Mouse (Mus musculus): ENCODE measurements around the gene Usp16.
A peak's percentile ranks its signal among the peaks of the same experiment; 100 is the strongest.

The Usp16 gene

DNA sequence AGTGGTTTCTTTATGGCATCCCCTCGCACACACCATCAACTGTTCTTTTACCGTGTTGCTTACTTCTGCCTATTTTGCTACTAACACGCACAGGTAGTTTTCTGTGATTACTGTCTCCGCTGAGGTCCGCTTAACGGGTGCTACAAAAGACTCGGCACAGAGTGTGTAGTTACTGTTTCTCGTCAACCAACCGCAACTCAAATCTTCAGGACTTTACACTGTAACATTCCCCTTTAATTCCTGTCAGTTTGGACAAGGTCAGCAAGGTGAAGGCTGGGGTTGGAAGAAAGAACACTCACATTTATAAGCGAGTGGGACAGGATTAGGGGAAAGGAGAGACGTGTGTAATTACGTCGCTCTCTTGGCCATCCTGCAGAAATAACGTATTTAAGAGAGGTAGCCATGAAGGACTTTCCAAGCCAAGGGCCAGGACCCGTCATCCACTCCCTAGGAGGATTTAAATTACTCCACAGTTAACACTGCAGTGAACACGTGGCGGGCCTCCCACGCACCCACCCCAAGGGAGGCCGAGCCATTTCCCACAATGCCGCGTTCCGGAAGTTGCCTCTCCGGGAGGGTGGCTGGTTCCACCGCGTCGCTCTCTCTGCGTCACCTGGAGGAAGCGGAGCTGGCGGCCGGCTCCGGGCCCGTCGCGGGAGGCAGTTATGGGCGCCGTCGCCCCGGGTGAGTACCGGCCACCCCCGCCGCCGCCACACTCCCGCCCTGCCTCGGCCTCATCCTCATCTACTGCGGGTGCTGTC, at the start of gene Usp16:
Gene Usp16, plus strand, starts transcription at position 285 of the 761 bp plus-strand sequence.
- peak; percentile 70 for DNase-seq (ENCODE audit: extremely low read depth, low read depth)

GRCm38 (mm10) chr16:87405001-87405400, 49.5 kb upstream of the Usp16 start:
- DNase-seq (ENCODE audit: extremely low read depth, low read depth): peak; percentile 47

DNA sequence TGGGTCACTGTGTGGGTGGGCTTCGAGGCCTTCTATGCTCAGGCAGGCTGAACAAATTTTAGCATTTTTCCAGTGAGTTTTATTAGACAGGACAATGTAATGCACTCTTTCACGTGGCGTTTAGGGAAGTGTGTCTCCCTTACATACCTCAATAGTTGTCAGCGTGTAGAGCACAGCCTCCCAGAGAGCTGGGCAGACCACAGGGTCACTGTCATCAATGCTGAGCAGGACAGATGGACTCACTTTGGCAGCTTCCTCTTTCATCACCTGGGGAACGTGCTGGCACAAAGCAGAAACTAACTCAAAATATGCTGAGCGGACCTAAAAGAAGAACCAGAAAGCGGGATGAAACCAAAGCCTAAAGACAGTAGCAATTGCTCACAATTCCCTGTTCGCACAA, 33.8 kb upstream of the Usp16 start:
- DNase-seq (ENCODE audit: extremely low read depth, low read depth): no peak

DNA sequence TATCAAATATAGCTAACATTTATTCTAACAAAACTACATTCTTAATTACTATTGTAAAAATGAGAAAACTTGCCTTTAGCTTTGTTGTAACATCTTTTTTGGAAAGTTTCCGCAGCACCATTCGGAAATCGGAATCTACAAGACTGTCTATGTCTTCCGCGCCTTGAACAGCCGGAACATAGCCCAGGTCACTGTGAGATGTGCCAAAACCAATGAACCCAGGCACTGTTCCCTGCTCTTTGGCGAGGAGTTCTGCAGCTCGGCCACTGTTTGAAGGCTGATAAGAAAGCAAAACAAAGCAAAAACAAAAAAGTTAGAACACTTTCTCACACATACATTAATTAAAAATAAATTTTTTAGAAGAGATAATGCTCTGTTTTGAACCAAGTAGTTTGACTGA, 27.0 kb upstream of the Usp16 start:
- DNase-seq (ENCODE audit: extremely low read depth, low read depth): no peak

DNA sequence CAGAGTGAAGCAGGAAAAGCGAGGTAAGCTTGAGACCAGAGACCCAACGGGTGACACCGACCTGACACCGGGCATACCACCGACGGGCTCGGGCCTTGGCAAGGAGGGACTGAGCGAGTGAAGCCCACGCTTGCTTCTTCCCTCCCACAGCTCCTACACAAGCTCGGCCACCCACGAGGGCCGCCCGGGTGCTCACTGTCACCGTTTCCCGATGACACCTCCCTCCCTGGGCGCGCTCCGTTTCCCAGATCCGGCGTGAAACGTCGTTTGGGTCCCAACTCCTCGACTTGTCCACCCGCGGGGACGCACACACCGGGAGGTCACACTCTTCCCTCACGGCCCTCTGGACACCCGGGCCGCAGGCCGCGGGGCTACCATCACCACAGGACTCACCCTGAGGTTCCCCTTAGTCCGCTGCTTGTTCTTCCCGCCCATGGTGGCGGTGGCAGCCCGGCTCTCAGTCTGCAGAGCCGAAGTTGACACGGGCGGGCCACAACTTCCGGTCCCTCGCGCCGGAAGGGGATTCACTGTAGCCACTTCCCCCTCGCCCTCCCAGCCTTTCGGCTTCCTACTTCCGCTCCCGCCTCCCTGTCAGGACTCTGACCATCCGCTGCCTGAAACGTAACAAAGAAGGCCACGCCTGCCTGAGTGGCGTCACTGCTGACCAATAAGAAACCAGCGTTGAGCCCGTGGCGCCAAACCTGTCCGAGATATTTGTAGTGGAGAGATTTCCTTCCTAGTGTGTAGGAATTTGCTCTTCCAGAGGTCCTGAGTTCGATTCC, 22.3 kb upstream of the Usp16 start, which contains the start of gene Ltn1:
Gene Ltn1, minus strand, starts transcription at position 580 of the 782 bp plus-strand sequence.
- peak; percentile 99 for DNase-seq (ENCODE audit: extremely low read depth, low read depth)

- DNase-seq (ENCODE audit: extremely low read depth, low read depth): no peak
These were observed 20.2 kb upstream of the Usp16 start for GRCm38 (mm10) chr16:87434266-87434665.

GRCm38 (mm10) chr16:87434946-87435345, 19.6 kb upstream of the Usp16 start:
- DNase-seq (ENCODE audit: extremely low read depth, low read depth): no peak

DNA sequence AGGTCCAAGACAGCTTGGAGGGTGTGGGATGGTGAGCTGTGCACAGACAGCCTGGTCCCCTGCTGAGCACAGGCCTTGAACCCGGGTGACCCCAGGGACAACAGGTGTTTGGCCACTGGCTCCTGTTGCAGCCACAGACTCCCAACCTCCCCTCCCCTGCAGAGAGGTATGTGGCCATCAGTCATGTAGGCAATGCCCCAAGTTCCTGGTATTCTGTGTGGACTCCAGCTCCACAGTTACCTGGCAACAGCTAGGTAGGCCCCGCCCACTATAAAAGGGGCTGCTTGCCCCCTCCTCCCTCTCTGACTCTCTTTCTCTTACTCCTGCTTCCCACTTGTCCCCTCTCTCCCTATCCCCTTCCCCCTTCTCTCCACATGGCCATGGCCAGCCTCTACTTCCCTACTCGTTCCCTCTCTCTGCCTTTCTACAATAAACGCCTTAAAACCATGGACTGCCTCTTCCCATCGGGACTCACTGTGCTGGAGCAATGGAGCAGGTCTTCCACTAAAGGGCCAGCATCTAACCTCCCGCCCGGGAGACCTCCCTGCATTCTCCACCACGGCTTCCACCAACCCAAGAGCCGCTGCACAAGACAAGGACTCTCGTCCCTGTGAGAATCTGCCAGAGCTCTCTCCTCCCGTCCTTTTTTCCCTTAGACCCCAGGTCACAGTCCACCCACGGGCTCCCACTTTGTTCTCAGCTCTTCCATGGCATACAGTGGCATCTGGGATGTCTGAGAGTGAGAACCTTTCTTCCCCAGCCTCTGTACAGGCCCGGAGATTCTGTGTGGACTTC, 18.9 kb upstream of the Usp16 start:
- no peak for DNase-seq (ENCODE audit: extremely low read depth, low read depth)

DNA sequence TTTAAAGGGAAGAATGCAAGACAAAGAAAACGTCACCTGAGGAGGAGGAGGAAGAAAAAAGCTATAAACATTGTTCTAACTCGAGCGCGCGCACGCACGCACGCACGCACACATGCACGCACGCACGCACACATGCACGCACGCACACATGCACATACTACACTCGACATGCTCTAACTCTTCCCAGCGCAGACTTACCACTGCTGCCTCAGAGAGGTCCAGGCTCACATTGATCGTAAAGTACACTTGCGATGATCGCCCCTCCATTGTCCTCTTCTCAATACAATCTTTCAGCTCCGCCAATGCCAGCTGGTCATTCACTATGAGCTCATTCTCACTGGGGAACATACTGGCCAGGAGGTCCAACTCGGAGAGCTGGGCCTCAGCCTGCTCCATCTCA, 17.4 kb upstream of the Usp16 start:
- no peak for DNase-seq (ENCODE audit: extremely low read depth, low read depth)

GRCm38 (mm10) chr16:87438697-87439096, 15.8 kb upstream of the Usp16 start:
- no peak for DNase-seq (ENCODE audit: extremely low read depth, low read depth)

DNA sequence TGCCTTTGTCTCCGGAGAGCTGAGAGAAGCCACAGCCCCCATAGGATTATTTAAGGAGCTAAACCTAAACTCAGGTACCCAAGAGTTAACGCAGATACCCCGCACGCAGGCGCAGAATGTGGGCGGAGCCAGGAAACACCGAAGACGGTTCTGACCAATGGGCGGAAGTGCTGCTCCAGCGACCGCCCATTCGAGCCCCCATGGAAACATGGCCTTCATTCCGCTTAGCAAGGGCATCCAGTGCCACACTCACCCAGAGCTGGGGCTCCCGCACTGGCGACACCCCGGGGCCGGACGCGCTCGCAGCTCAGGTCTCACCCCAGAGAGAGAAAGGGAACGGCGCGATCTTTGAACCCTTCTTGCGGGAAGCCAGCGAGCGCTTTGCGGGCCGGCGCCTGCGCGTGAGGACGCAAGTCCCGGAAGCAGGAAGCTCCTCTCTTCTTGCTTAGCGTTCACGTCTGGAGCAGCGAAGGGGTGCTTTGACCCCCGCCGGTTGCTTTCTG, 14.3 kb upstream of the Usp16 start, which contains the start of gene Rwdd2b:
Gene Rwdd2b, minus strand, starts transcription at position 390 of the 503 bp plus-strand sequence.
- peak; percentile 87 for DNase-seq (ENCODE audit: extremely low read depth, low read depth)

- no peak for DNase-seq (ENCODE audit: extremely low read depth, low read depth)
These were observed 13.4 kb upstream of the Usp16 start for GRCm38 (mm10) chr16:87441089-87441488.

DNA sequence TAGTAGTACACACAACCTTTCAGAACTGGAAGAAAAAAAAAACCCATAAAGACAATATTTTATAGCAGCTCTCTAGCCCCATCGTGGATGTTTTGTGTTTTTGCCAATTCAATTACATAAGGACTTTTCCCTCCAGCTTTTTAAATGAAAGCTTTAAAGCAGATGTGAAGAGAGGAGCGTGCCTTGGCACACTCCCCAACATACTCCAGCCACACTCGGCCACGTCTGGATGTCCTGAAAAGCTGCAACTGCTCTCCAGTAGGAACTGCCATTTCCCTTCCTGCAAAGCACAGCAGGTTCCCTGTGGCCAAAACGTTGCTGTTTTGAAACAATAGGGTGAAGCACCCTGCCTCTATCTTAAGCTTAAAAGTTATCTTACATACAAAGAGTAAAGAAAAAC, 12.2 kb upstream of the Usp16 start:
- DNase-seq (ENCODE audit: extremely low read depth, low read depth): no peak

GRCm38 (mm10) chr16:87443245-87443644, 11.3 kb upstream of the Usp16 start:
- no peak for DNase-seq (ENCODE audit: extremely low read depth, low read depth)

DNA sequence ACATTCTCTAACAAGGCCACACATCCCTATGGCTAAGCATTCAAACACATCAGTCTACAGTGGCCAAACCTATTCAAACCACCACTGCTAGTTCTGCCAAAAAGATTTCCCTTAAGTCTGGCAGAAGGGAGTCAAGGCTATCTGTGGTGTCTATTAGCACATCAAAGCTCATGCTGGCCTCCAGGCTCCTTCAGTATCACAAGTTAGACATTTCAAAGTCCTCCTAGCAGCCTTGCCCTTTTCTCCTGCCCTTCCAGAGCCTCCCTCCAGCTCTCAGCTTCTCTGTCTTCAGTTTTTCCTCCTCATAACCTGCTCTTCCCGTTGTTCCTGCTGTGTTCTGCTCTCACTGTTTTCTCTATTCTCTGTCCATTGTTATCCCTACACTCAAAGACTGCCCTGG, 10.4 kb upstream of the Usp16 start:
- DNase-seq (ENCODE audit: extremely low read depth, low read depth): no peak

GRCm38 (mm10) chr16:87445110-87445509, 9.4 kb upstream of the Usp16 start:
- DNase-seq (ENCODE audit: extremely low read depth, low read depth): no peak

DNA sequence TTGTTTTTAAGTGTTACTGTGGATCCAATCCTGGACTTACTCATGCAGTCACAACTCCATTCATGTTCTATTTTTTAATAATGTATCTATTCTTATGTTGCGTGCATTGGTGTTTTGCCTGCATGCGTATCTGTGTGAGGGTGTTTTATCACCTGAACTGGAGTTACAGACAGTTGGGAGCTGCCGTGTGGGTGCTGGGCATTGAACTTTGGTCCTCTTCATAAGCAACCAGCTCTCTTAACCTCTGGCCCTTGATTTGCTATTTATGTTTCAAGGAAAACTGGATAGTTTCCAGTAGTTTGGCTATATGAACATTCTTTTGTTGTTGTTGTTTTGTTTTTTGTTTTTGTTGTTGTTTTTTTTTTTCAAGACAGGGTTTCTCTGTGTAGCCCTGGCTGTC, 9.0 kb upstream of the Usp16 start:
- no peak for DNase-seq (ENCODE audit: extremely low read depth, low read depth)

- no peak for DNase-seq (ENCODE audit: extremely low read depth, low read depth)
These were observed 1.3 kb upstream of the Usp16 start for GRCm38 (mm10) chr16:87453226-87453625.

GRCm38 (mm10) chr16:87455180-87455611, 693 bp downstream of the Usp16 start:
- no peak for DNase-seq (ENCODE audit: extremely low read depth, low read depth)

DNA sequence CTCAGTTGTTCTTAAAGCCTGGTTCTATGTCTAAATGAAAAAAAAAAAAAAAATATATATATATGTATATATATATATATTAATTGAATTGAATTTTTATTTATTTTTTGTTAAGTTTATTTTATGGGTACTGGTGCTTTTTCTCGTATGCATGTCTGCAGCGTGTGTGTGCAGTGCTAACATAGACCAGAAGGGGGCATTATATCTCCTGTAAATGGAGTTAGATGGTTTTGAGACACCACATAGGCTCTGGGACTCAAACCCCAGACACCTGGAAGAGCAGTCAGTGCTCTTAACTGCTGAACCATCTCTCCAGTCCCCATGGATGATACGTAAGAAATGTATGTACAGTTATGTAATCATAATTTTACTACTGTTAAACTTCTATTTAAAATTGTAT, 4.2 kb downstream of the Usp16 start:
- no peak for DNase-seq (ENCODE audit: extremely low read depth, low read depth)

DNA sequence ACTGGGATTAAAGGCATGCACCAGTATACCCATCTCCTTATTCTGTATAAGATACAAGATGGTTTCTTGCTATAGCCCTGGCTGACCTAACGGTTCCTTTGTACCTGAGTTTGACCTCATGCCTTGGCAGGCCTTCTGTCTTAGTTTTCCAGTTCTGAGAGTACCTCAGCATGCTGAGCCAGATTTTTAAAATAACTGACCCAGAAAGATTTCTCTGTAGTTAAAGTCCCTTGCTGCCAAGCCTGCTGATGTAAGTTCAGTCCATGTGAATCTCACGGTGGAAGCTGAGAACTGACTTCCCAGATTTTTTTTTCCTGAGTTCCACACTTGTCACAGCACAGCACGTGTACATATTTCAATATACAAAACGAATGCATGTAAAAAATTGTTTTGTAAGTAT, 16.1 kb downstream of the Usp16 start:
- no peak for DNase-seq (ENCODE audit: extremely low read depth, low read depth)

Measured in MEL-GATA-1-ER (cell line).